Mouse (Mus musculus) cerebellum, adult 2 months (tissue): ENCODE measurements at regions not wholly inside any gene's neighbourhood (a gene's known extent, or its start where the extent isn't known, plus 50 kb on each side); places are given as distances from the start of the nearest gene placed in this dataset.

ENCODE experiments used
- DNase-seq, 2 experiments: peaks; one replicate each; pipeline ENCODE4 v3.0.0; 2021
- H3K27ac ChIP-seq: fragments of 200-500 bp; 2 replicates; pipeline ENCODE4 v1.5.1; 2012; ENCODE audit warnings: low read length, control low read depth, inconsistent platforms; ENCODE audit not compliant: insufficient read depth
- H3K27me3 ChIP-seq: fragments of 200-500 bp; 2 replicates; pipeline ENCODE4 v1.6.1; 2012; ENCODE audit warnings: inconsistent platforms, mild to moderate bottlenecking, low read length, moderate library complexity; ENCODE audit not compliant: control insufficient read depth, insufficient read depth
- H3K4me1 ChIP-seq: fragments of 200-500 bp; 2 replicates; pipeline ENCODE4 v1.6.1; 2011; ENCODE audit warnings: low read length; ENCODE audit not compliant: control insufficient read depth, insufficient read depth
- H3K4me3 ChIP-seq: fragments of 200-500 bp; replicated peaks from 2 replicates; pipeline ENCODE3; 2011; ENCODE audit warnings: mild to moderate bottlenecking, low read depth, low read length, control low read depth; ENCODE audit not compliant: insufficient read depth
- CTCF ChIP-seq: fragments of 200-500 bp; IDR thresholded peaks from 2 replicates; pipeline ENCODE4 v1.5.1; 2011; ENCODE audit warnings: low read depth, mild to moderate bottlenecking, control low read depth, low read length, moderate library complexity, borderline replicate concordance; ENCODE audit not compliant: insufficient read depth
- POLR2A ChIP-seq: fragments of 200-500 bp; IDR thresholded peaks from 2 replicates; pipeline ENCODE4 v1.6.1; 2011; ENCODE audit warnings: low read length, control low read depth, borderline replicate concordance; ENCODE audit not compliant: insufficient read depth
- WGBS: fragments of 180-500 bp; shearing (Covaris S2); methylation state at CpG from one replicate; pipeline ENCODE4 v1.1.7; 2018; 5-methylcytosine and 5-hydroxymethylcytosine counted together

- H3K4me3 ChIP-seq = no peak overlapping the region
- no peaks in the 10 kb centered on the region for H3K27me3 ChIP-seq
- WGBS = 9% methylated on average over 1 of the region's 1 CpGs
- TF ChIP-seq CTCF (no peak), POLR2A (no peak)
- DNase-seq = no peak
- H3K27ac ChIP-seq = no peak overlapping the region
- H3K4me1 ChIP-seq = no peaks in the 10 kb centered on the region
Observed at GRCm38 (mm10) chr8:6227901-6228300, 1122.8 kb upstream of the Slc10a2 start.

- no peak overlapping the region for H3K27ac ChIP-seq
- 100% methylated on average over 1 of the region's 1 CpGs for WGBS
- H3K4me3 ChIP-seq = no peak overlapping the region
- TF ChIP-seq POLR2A (no peak), CTCF (no peak)
- H3K27me3 ChIP-seq = no peaks in the 10 kb centered on the region
- H3K4me1 ChIP-seq = no peaks in the 10 kb centered on the region
- DNase-seq = no peak
Observed at GRCm38 (mm10) chr8:6225194-6225593, 1120.0 kb upstream of the Slc10a2 start.

GRCm38 (mm10) chr8:6207617-6208349, 1102.6 kb upstream of the Slc10a2 start:
- TF ChIP-seq CTCF (no peak), POLR2A (no peak)
- H3K4me3 ChIP-seq = no peak overlapping the region
- H3K4me1 ChIP-seq = no peaks in the 10 kb centered on the region; the same call in 1 of the 2 replicates
- H3K27me3 ChIP-seq = no peaks in the 10 kb centered on the region
- peak; percentile 7 to 17 for DNase-seq
- 19% methylated on average over 2 of the region's 2 CpGs for WGBS
- H3K27ac ChIP-seq = no peak overlapping the region

GRCm38 (mm10) chr8:6204051-6204745, 1099.0 kb upstream of the Slc10a2 start:
- Histone ChIP-seq H3K4me3 (no peak overlapping the region), H3K4me1 (no peaks in the 10 kb centered on the region; the same call in 1 of the 2 replicates), H3K27ac (no peak overlapping the region), H3K27me3 (no peaks in the 10 kb centered on the region)
- no peak for TF ChIP-seq CTCF
- TF ChIP-seq POLR2A = no peak
- WGBS = 73% methylated on average over 3 of the region's 3 CpGs
- no peak for DNase-seq

- DNase-seq = no peak
- 98% methylated on average over 2 of the region's 2 CpGs for WGBS
- Histone ChIP-seq H3K27me3 (no peaks in the 10 kb centered on the region), H3K4me3 (no peak overlapping the region), H3K4me1 (no peaks in the 10 kb centered on the region), H3K27ac (no peak overlapping the region)
- TF ChIP-seq CTCF (no peak), POLR2A (no peak)
Observed at GRCm38 (mm10) chr8:6191431-6191830, 1086.3 kb upstream of the Slc10a2 start.

- Histone ChIP-seq H3K4me3 (no peak overlapping the region), H3K4me1 (no peaks in the 10 kb centered on the region), H3K27me3 (no peaks in the 10 kb centered on the region), H3K27ac (no peak overlapping the region)
- 44% methylated on average over 2 of the region's 2 CpGs for WGBS
- no peak for DNase-seq
- TF ChIP-seq CTCF = no peak
- TF ChIP-seq POLR2A = no peak
Observed at GRCm38 (mm10) chr8:6188422-6188821, 1083.3 kb upstream of the Slc10a2 start.

- TF ChIP-seq POLR2A (no peak), CTCF (no peak)
- Histone ChIP-seq H3K27me3 (no peaks in the 10 kb centered on the region), H3K4me1 (no peaks in the 10 kb centered on the region), H3K27ac (no peak overlapping the region), H3K4me3 (no peak overlapping the region)
- 18% methylated on average over 1 of the region's 1 CpGs for WGBS
- DNase-seq = no peak
Observed at GRCm38 (mm10) chr8:6186561-6186960, 1081.4 kb upstream of the Slc10a2 start.

- Histone ChIP-seq H3K27me3 (no peaks in the 10 kb centered on the region), H3K4me3 (no peak overlapping the region), H3K27ac (no peak overlapping the region), H3K4me1 (no peaks in the 10 kb centered on the region)
- WGBS = 92% methylated on average over 3 of the region's 3 CpGs
- DNase-seq = no peak
- no peak for TF ChIP-seq CTCF
- no peak for TF ChIP-seq POLR2A
Observed at GRCm38 (mm10) chr8:6179602-6180001, 1074.5 kb upstream of the Slc10a2 start.
